Mouse (Mus musculus): Measurements from ENCODE around the gene Gspt1. TPM values are rescaled to one million over a fixed set of nuclear protein-coding genes. Genes with fewer than 3 reads are reported as not detected.
"Not testable (repeated sequence)": the region's sequence is repeated elsewhere in the genome, so short reads cannot be mapped to it uniquely, and the experiment has no call there.

Gene Gspt1
- total RNA-seq (2021), result 10 to 100 TPM; 83.9 to 86.9 TPM
- long read RNA-seq, experiment 1, transcript Gspt1-205 (15 exons, 3,716 nt), result minor isoform, 14 of 39 reads
- long read RNA-seq, experiment 1, transcript Gspt1-201 (15 exons, 2,898 nt), result major isoform, 22 of 39 reads
- long read RNA-seq, experiment 1, partial matches to known transcripts, result 3 of 39 reads
- long read RNA-seq, experiment 1, other reads (novel, unspliced or antisense), result 0 of 39 reads
- long read RNA-seq, experiment 2, transcript Gspt1-201 (15 exons, 2,898 nt), result major isoform, 23 of 49 reads
- long read RNA-seq, experiment 2, transcript Gspt1-205 (15 exons, 3,716 nt), result minor isoform, 19 of 49 reads
- long read RNA-seq, experiment 2, partial matches to known transcripts, result 3 of 49 reads
- long read RNA-seq, experiment 2, other reads (novel, unspliced or antisense), result 4 of 49 reads

GRCm38 (mm10) chr16:11253898-11254722 is at the start of gene Gspt1:
Gene Gspt1 (minus strand): TSS chr16:11254325.
- intact Hi-C loops (cut with DNase I), result loop anchor here (5.0 kb wide), 1 partner anchor 163 kb away; no protein-coding TSS in a partner anchor
- peak; percentile 99 for DNase-seq (ENCODE audit: low spot score in 2 of 2)

GRCm38 (mm10) chr16:11303741-11304140 is 49.6 kb upstream of the Gspt1 start:
- intact Hi-C loops (cut with DNase I), result no loop called here
- no peak for DNase-seq (ENCODE audit: low spot score in 2 of 2)

GRCm38 (mm10) chr16:11297700-11298099 is 43.6 kb upstream of the Gspt1 start:
- intact Hi-C loops (cut with DNase I), result not testable (repeated sequence)
- DNase-seq (ENCODE audit: low spot score in 2 of 2), result peak in 1 of 2 experiments; percentile 29

GRCm38 (mm10) chr16:11295583-11295982 is 41.5 kb upstream of the Gspt1 start:
- DNase-seq (ENCODE audit: low spot score in 2 of 2); intact Hi-C loops (cut with DNase I): not testable (repeated sequence)

- DNase-seq (ENCODE audit: low spot score in 2 of 2); intact Hi-C loops (cut with DNase I): not testable (repeated sequence)
These were observed 34.7 kb upstream of the Gspt1 start for GRCm38 (mm10) chr16:11288873-11289272.

- no peak for DNase-seq (ENCODE audit: low spot score in 2 of 2)
- intact Hi-C loops (cut with DNase I), result no loop called here
These were observed 31.8 kb upstream of the Gspt1 start for GRCm38 (mm10) chr16:11285949-11286348.

GRCm38 (mm10) chr16:11284881-11285280 is 30.8 kb upstream of the Gspt1 start:
- intact Hi-C loops (cut with DNase I), result no loop called here
- no peak for DNase-seq (ENCODE audit: low spot score in 2 of 2)

- intact Hi-C loops (cut with DNase I), result no loop called here
- DNase-seq (ENCODE audit: low spot score in 2 of 2), result peak; percentile 33 to 60
These were observed 28.6 kb upstream of the Gspt1 start for GRCm38 (mm10) chr16:11282655-11283232.

GRCm38 (mm10) chr16:11278778-11279177 is 24.7 kb upstream of the Gspt1 start:
- intact Hi-C loops (cut with DNase I), result no loop called here
- no peak for DNase-seq (ENCODE audit: low spot score in 2 of 2)

- intact Hi-C loops (cut with DNase I), result no loop called here
- DNase-seq (ENCODE audit: low spot score in 2 of 2), result no peak
These were observed 22.8 kb upstream of the Gspt1 start for GRCm38 (mm10) chr16:11276888-11277287.

- intact Hi-C loops (cut with DNase I), result no loop called here
- DNase-seq (ENCODE audit: low spot score in 2 of 2), result no peak
These were observed 16.9 kb upstream of the Gspt1 start for GRCm38 (mm10) chr16:11271073-11271472.

- DNase-seq (ENCODE audit: low spot score in 2 of 2), result peak in 1 of 2 experiments; percentile 21
- intact Hi-C loops (cut with DNase I), result no loop called here
These were observed 16.5 kb upstream of the Gspt1 start for GRCm38 (mm10) chr16:11270642-11271041.

- intact Hi-C loops (cut with DNase I), result no loop called here
- no peak for DNase-seq (ENCODE audit: low spot score in 2 of 2)
These were observed 15.7 kb upstream of the Gspt1 start for GRCm38 (mm10) chr16:11269808-11270207.

GRCm38 (mm10) chr16:11266556-11266955 is 12.4 kb upstream of the Gspt1 start:
- no peak for DNase-seq (ENCODE audit: low spot score in 2 of 2)
- intact Hi-C loops (cut with DNase I), result no loop called here

GRCm38 (mm10) chr16:11263266-11263665 is 9.1 kb upstream of the Gspt1 start:
- intact Hi-C loops (cut with DNase I), result no loop called here
- no peak for DNase-seq (ENCODE audit: low spot score in 2 of 2)

GRCm38 (mm10) chr16:11254723-11255164 is 619 bp upstream of the Gspt1 start:
- DNase-seq (ENCODE audit: low spot score in 2 of 2), result no peak
- intact Hi-C loops (cut with DNase I), result loop anchor here (5.0 kb wide), 1 partner anchor 163 kb away; no protein-coding TSS in a partner anchor

- intact Hi-C loops (cut with DNase I), result loop anchor here (5.0 kb wide), 1 partner anchor 164 kb away; no protein-coding TSS in a partner anchor
- peak; percentile 5 to 22 for DNase-seq (ENCODE audit: low spot score in 2 of 2)
These were observed 877 bp downstream of the Gspt1 start for GRCm38 (mm10) chr16:11253065-11253831.

- intact Hi-C loops (cut with DNase I), result no loop called here
- no peak for DNase-seq (ENCODE audit: low spot score in 2 of 2)
These were observed 6.3 kb downstream of the Gspt1 start for GRCm38 (mm10) chr16:11247791-11248190.

GRCm38 (mm10) chr16:11245767-11246166 is 8.4 kb downstream of the Gspt1 start:
- no peak for DNase-seq (ENCODE audit: low spot score in 2 of 2)
- intact Hi-C loops (cut with DNase I), result no loop called here
